Mouse (Mus musculus) lung, embryonic 14.5 days (tissue): ENCODE measurements around the gene Sema6d. TPM values are rescaled to one million over a fixed set of nuclear protein-coding genes. Genes with fewer than 3 reads are reported as not detected.

Source experiments
- ATAC-seq: fragments of 200-750 bp; cut with Nextera tagmentation; 2 replicates; pipeline ENCODE4 v1.8.0; 2017; ENCODE audit warnings: mild to moderate bottlenecking, moderate TSS enrichment, moderate library complexity; ENCODE audit not compliant: insufficient read depth
- DNase-seq: peaks from one replicate; pipeline ENCODE4 v3.0.0-alpha.2; 2015
- H3K27ac ChIP-seq: fragments of 300-500 bp; sonication (generic); 2 replicates; pipeline ENCODE4 v1.5.1; 2014; ENCODE audit warnings: low read depth, mild to moderate bottlenecking, moderate library complexity
- H3K27me3 ChIP-seq: fragments of 300-500 bp; sonication (generic); 2 replicates; pipeline ENCODE4 v1.6.1; 2014; ENCODE audit warnings: low read length, control low read depth; ENCODE audit not compliant: insufficient read depth
- H3K36me3 ChIP-seq: fragments of 300-500 bp; sonication (generic); 2 replicates; pipeline ENCODE4 v1.6.1; 2014; ENCODE audit warnings: control low read depth; ENCODE audit not compliant: insufficient read depth
- H3K4me1 ChIP-seq: fragments of 300-500 bp; sonication (generic); 2 replicates; pipeline ENCODE4 v1.6.1; 2014; ENCODE audit warnings: antibody characterized with exemption, control low read depth; ENCODE audit not compliant: insufficient read depth
- H3K4me2 ChIP-seq: fragments of 300-500 bp; sonication (generic); 2 replicates; pipeline ENCODE4 v1.6.1; 2014; ENCODE audit warnings: mild to moderate bottlenecking
- H3K4me3 ChIP-seq: fragments of 300-500 bp; sonication (generic); 2 replicates; pipeline ENCODE4 v1.5.1; 2014; ENCODE audit warnings: low read depth, low read length
- H3K9ac ChIP-seq: fragments of 300-500 bp; sonication (generic); 2 replicates; pipeline ENCODE4 v1.6.1; 2014
- H3K9me3 ChIP-seq: fragments of 300-500 bp; sonication (generic); 2 replicates; pipeline ENCODE4 v1.6.1; 2016; ENCODE audit warnings: low read depth, low read length, control low read depth
- CTCF ChIP-seq: IDR thresholded peaks from 2 replicates; pipeline ENCODE4 v1.5.1; 2016; ENCODE audit warnings: antibody characterized with exemption, low read depth
- WGBS: fragments of 180-500 bp; shearing (Covaris S2); extraction: QIAGEN DNeasy Blood & Tissue Kit; methylation state at CpG from one replicate; pipeline ENCODE4 v1.1.7; 2014; 5-methylcytosine and 5-hydroxymethylcytosine counted together
- polyA plus RNA-seq: library from polyadenylated mRNA; unstranded; fragments of >200 nt; fragmentation: Nextera tagmentation; extraction: Ambion mirVana; gene quantifications from 2 replicates; pipeline ENCODE4 v1.2.1, GENCODE M21; 2014

Sema6d gene
- polyA plus RNA-seq, 1 experiment from 2014 or later: 26.7 TPM

- H3K9me3 ChIP-seq: no peaks in the 10 kb centered on the region
- H3K27ac ChIP-seq: no peak overlapping the region
- no peaks in the 10 kb centered on the region for H3K36me3 ChIP-seq
- H3K4me1 ChIP-seq: no peaks in the 10 kb centered on the region
- H3K9ac ChIP-seq: no peak overlapping the region
- DNase-seq (peak; percentile 16), ATAC-seq (no peak)
- H3K4me2 ChIP-seq: no peak overlapping the region
- no peak for TF ChIP-seq CTCF
- WGBS: 74% methylated on average over 2 of the region's 2 CpGs
- H3K27me3 ChIP-seq: no peaks in the 10 kb centered on the region
- H3K4me3 ChIP-seq: no peak overlapping the region
Observed at GRCm38 (mm10) chr2:124289356-124289755, 199.6 kb downstream of the Sema6d start.

GRCm38 (mm10) chr2:124291145-124291544 lies 201.4 kb downstream of the Sema6d start:
- no peaks in the 10 kb centered on the region for H3K4me1 ChIP-seq
- H3K27ac ChIP-seq: no peak overlapping the region
- H3K4me3 ChIP-seq: no peak overlapping the region
- no peaks in the 10 kb centered on the region for H3K9me3 ChIP-seq
- WGBS: 59% methylated on average over 3 of the region's 3 CpGs
- H3K36me3 ChIP-seq: no peaks in the 10 kb centered on the region
- peak; percentile 62; the same call in 1 of the 2 replicates for ATAC-seq
- peak; percentile 77 for DNase-seq
- H3K4me2 ChIP-seq: no peak overlapping the region
- H3K27me3 ChIP-seq: no peaks in the 10 kb centered on the region
- no peak for TF ChIP-seq CTCF
- H3K9ac ChIP-seq: no peak overlapping the region

GRCm38 (mm10) chr2:124293601-124294000 lies 203.8 kb downstream of the Sema6d start:
- TF ChIP-seq CTCF: no peak
- no peaks in the 10 kb centered on the region for H3K27me3 ChIP-seq
- no peak overlapping the region for H3K4me2 ChIP-seq
- 0 out of 2 replicates have a peak, but pooled peaks cover 4% of the 10 kb centered on the region for H3K4me1 ChIP-seq
- WGBS: 86% methylated on average over 2 of the region's 2 CpGs
- no peaks in the 10 kb centered on the region for H3K36me3 ChIP-seq
- H3K27ac ChIP-seq: no peak overlapping the region
- ATAC-seq: no peak
- DNase-seq: no peak
- no peaks in the 10 kb centered on the region for H3K9me3 ChIP-seq
- no peak overlapping the region for H3K4me3 ChIP-seq
- no peak overlapping the region for H3K9ac ChIP-seq

- ATAC-seq: no peak
- 46% methylated on average over 5 of the region's 5 CpGs for WGBS
Observed at GRCm38 (mm10) chr2:124298351-124298750, 208.6 kb downstream of the Sema6d start.

GRCm38 (mm10) chr2:124298872-124299271 lies 209.1 kb downstream of the Sema6d start:
- H3K4me1 ChIP-seq: peaks cover 8% of the 10 kb centered on the region; the same call in 1 of the 2 replicates
- H3K4me3 ChIP-seq: no peak overlapping the region
- H3K27me3 ChIP-seq: no peaks in the 10 kb centered on the region
- 23% methylated on average over 1 of the region's 1 CpGs for WGBS
- TF ChIP-seq CTCF: peak; percentile 69
- no peak overlapping the region for H3K27ac ChIP-seq
- no peak overlapping the region for H3K9ac ChIP-seq
- H3K36me3 ChIP-seq: no peaks in the 10 kb centered on the region
- ATAC-seq (peak; percentile 96), DNase-seq (peak; percentile 85)
- no peak overlapping the region for H3K4me2 ChIP-seq
- H3K9me3 ChIP-seq: no peaks in the 10 kb centered on the region

More at GRCm38 (mm10) chr2:124298351-124298750, 208.6 kb downstream of the Sema6d start:
- no peak overlapping the region for H3K4me3 ChIP-seq
- no peak overlapping the region for H3K4me2 ChIP-seq
- H3K9ac ChIP-seq: no peak overlapping the region
- H3K9me3 ChIP-seq: no peaks in the 10 kb centered on the region
- peak overlapping the region; percentile 58; the same call in 1 of the 2 replicates for H3K27ac ChIP-seq
- H3K4me1 ChIP-seq: peaks cover 8% of the 10 kb centered on the region; the same call in 1 of the 2 replicates
- DNase-seq: peak; percentile 60
- H3K36me3 ChIP-seq: no peaks in the 10 kb centered on the region
- no peak for TF ChIP-seq CTCF
- no peaks in the 10 kb centered on the region for H3K27me3 ChIP-seq

GRCm38 (mm10) chr2:124308605-124309004 lies 218.8 kb downstream of the Sema6d start:
- Histone ChIP-seq H3K4me2 (no peak overlapping the region), H3K4me3 (no peak overlapping the region), H3K4me1 (no peaks in the 10 kb centered on the region), H3K27ac (no peak overlapping the region), H3K36me3 (no peaks in the 10 kb centered on the region), H3K27me3 (no peaks in the 10 kb centered on the region), H3K9ac (no peak overlapping the region), H3K9me3 (no peaks in the 10 kb centered on the region)
- WGBS: 22% methylated on average over 2 of the region's 2 CpGs
- peak; percentile 72 for DNase-seq
- no peak for TF ChIP-seq CTCF
- ATAC-seq: peak; percentile 63; the same call in 1 of the 2 replicates

- Histone ChIP-seq H3K27ac (no peak overlapping the region), H3K9ac (no peak overlapping the region), H3K4me1 (no peaks in the 10 kb centered on the region), H3K36me3 (no peaks in the 10 kb centered on the region), H3K4me2 (no peak overlapping the region), H3K27me3 (no peaks in the 10 kb centered on the region), H3K4me3 (no peak overlapping the region), H3K9me3 (no peaks in the 10 kb centered on the region)
- WGBS: 83% methylated on average over 6 of the region's 6 CpGs
- no peak for TF ChIP-seq CTCF
- ATAC-seq: no peak
- no peak for DNase-seq
Observed at GRCm38 (mm10) chr2:124309361-124310128, 219.8 kb downstream of the Sema6d start.
